ENCODE assay signal across 9 mouse cellular contexts in the genomic region with DNA sequence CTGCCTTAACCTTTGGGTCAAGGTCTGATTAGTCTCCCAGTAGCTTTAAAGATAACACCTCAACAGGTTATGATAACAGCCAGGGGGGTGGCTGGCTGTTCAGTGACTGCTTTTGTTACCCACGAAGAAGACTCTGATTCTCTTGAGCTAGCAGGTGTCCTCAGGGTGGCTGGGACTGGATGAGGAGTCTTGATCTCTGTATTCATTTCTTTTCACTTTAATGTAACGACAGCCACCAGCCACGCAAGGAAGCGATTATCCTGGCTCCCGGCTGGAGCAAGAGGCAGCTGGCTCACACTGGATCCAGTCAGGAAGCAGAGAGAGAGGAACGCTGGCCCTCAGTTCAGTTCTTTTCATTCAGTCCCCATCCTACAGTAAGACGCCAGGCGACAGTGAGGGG. TPM values are rescaled to one million over a fixed set of nuclear protein-coding genes. Genes with fewer than 3 reads are reported as not detected.
DNase-seq lines count a peak whose midpoint lies in the region; ATAC-seq lines count a peak whose summit lies in the region.
"Had no signal": no experiment of that assay in that cellular context is flagged by ENCODE, and none has a peak within 500 bp of the region (broad histone marks: within the 10 kb centered on the region; RNA-seq: fewer than 3 reads in every experiment).

No protein-coding gene starts in this region.

- ATAC-seq in heart, embryonic 12.5 days (ENCODE audit: insufficient number of reproducible peaks, low FRiP score): no peak
- no peak for ATAC-seq in midbrain, embryonic 14.5 days (ENCODE audit: low FRiP score, low TSS enrichment)
- no peak for ATAC-seq in midbrain, embryonic 13.5 days

- no peak overlapping the region for H3K4me3 ChIP-seq in heart, embryonic 12.5 days
- H3K4me3 ChIP-seq in midbrain, embryonic 14.5 days (replicated peaks; ENCODE audit: low read depth, low read length): no peak overlapping the region
- no peak overlapping the region for H3K4me3 ChIP-seq in midbrain, embryonic 13.5 days (replicated peaks)

- 34% methylated on average over 8 of the region's 8 CpGs for WGBS in heart, embryonic 12.5 days
- 53% methylated on average over 8 of the region's 8 CpGs for WGBS in midbrain, embryonic 14.5 days
- 56% methylated on average over 8 of the region's 8 CpGs for WGBS in midbrain, embryonic 13.5 days

- H3K4me2 ChIP-seq in heart, embryonic 12.5 days: peak overlapping the region; percentile 83; the same call in 1 of the 2 replicates
- no peak overlapping the region for H3K4me2 ChIP-seq in midbrain, embryonic 14.5 days (ENCODE audit: low read length)
- no peak overlapping the region for H3K4me2 ChIP-seq in midbrain, embryonic 13.5 days (replicated peaks)

- peaks cover 38% of the 10 kb centered on the region for H3K4me1 ChIP-seq in heart, embryonic 12.5 days (replicated peaks)
- peaks cover 19% of the 10 kb centered on the region for H3K4me1 ChIP-seq in midbrain, embryonic 14.5 days (ENCODE audit: control insufficient read depth, insufficient read depth, low read length)
- peaks cover 27% of the 10 kb centered on the region for H3K4me1 ChIP-seq in midbrain, embryonic 13.5 days (replicated peaks)

- no peaks in the 10 kb centered on the region for H3K9me3 ChIP-seq in heart, embryonic 12.5 days (replicated peaks)
- no peaks in the 10 kb centered on the region for H3K9me3 ChIP-seq in midbrain, embryonic 14.5 days (ENCODE audit: control insufficient read depth, low read length)
- H3K9me3 ChIP-seq in midbrain, embryonic 13.5 days: no peaks in the 10 kb centered on the region

- H3K27me3 ChIP-seq in heart, embryonic 12.5 days (replicated peaks): no peaks in the 10 kb centered on the region
- H3K27me3 ChIP-seq in midbrain, embryonic 14.5 days (ENCODE audit: control insufficient read depth, insufficient read depth, low read length): no peaks in the 10 kb centered on the region
- 0 out of 2 replicates have a peak, but pooled peaks cover 3% of the 10 kb centered on the region for H3K27me3 ChIP-seq in midbrain, embryonic 13.5 days

- no peak for DNase-seq in heart, postnatal 14 days
- no peak for DNase-seq in midbrain, embryonic 14.5 days
- DNase-seq in kidney, postnatal 10 days: peak; percentile 48
- DNase-seq in frontal cortex, postnatal 36 days (ENCODE audit: low spot score in 2 of 2): no peak
- DNase-seq in thymus, postnatal 4 days: no peak
- DNase-seq: lung, postnatal 4 days had no signal

- intact Hi-C loops in heart, postnatal 14 days (cut with DNase I): loop anchor here (10.0 kb wide), 1 partner anchor 428 kb away; no protein-coding TSS in a partner anchor

- H3K9ac ChIP-seq in heart, embryonic 12.5 days: no peak overlapping the region
- H3K9ac ChIP-seq in midbrain, embryonic 14.5 days (replicated peaks; ENCODE audit: low read length): peak overlapping the region; percentile 7; the same call in 1 of the 2 replicates
- H3K9ac ChIP-seq in midbrain, embryonic 13.5 days (replicated peaks): no peak overlapping the region

- no peaks in the 10 kb centered on the region for H3K36me3 ChIP-seq in heart, embryonic 12.5 days
- H3K36me3 ChIP-seq in midbrain, embryonic 14.5 days (ENCODE audit: control insufficient read depth, insufficient read depth, low read length): no peaks in the 10 kb centered on the region
- H3K36me3 ChIP-seq in midbrain, embryonic 13.5 days: no peaks in the 10 kb centered on the region

- H3K27ac ChIP-seq in heart, embryonic 12.5 days (ENCODE audit: poor library complexity, severe bottlenecking): peak overlapping the region; percentile 32; the same call in 1 of the 2 replicates
- H3K27ac ChIP-seq in midbrain, embryonic 14.5 days (replicated peaks; ENCODE audit: low read depth, low read length): no peak overlapping the region
- no peak overlapping the region for H3K27ac ChIP-seq in midbrain, embryonic 13.5 days

RNA-seq across cellular contexts. Expression of a gene that starts 3.8 kb away (rescaled TPM):
- polyA plus RNA-seq in heart, embryonic 12.5 days (2016; fragmentation: Nextera tagmentation; extraction: Ambion mirVana): 9.4 and 10.2 TPM in 2 replicates
- total RNA-seq in heart, postnatal 14 days (2021): 1 to 10 TPM; 3.8 to 5.4 TPM
- polyA plus RNA-seq in midbrain, embryonic 14.5 days (2014; fragmentation: Nextera tagmentation; extraction: Ambion mirVana): 17.1 and 18.6 TPM in 2 replicates
- 21.8 and 23.4 TPM in 2 replicates for polyA plus RNA-seq in midbrain, embryonic 13.5 days (2015; fragmentation: Nextera tagmentation; extraction: Ambion mirVana)

RNA-seq across cellular contexts. Expression of a gene that starts 12.7 kb away (rescaled TPM):
- polyA plus RNA-seq in heart, embryonic 12.5 days (2016; fragmentation: Nextera tagmentation; extraction: Ambion mirVana): 53.1 and 55.6 TPM in 2 replicates
- total RNA-seq in heart, postnatal 14 days (2021): 10 to 100 TPM; 77.5 to 83.7 TPM
- polyA plus RNA-seq in midbrain, embryonic 14.5 days (2014; fragmentation: Nextera tagmentation; extraction: Ambion mirVana): 3.4 and 8.5 TPM in 2 replicates
- 7.5 and 8.6 TPM in 2 replicates for polyA plus RNA-seq in midbrain, embryonic 13.5 days (2015; fragmentation: Nextera tagmentation; extraction: Ambion mirVana)
- total RNA-seq: common myeloid progenitor, adult 5-6 weeks had no signal

RNA-seq across cellular contexts. Expression of a gene that starts 23.0 kb away (rescaled TPM):
- polyA plus RNA-seq in heart, embryonic 12.5 days (2016; fragmentation: Nextera tagmentation; extraction: Ambion mirVana): 46.3 and 47.0 TPM in 2 replicates
- 10 to 100 TPM; 14.2 to 14.3 TPM for total RNA-seq in heart, postnatal 14 days (2021)
- 12.0 and 12.9 TPM in 2 replicates for polyA plus RNA-seq in midbrain, embryonic 14.5 days (2014; fragmentation: Nextera tagmentation; extraction: Ambion mirVana)
- polyA plus RNA-seq in midbrain, embryonic 13.5 days (2015; fragmentation: Nextera tagmentation; extraction: Ambion mirVana): 19.8 and 22.1 TPM in 2 replicates

RNA-seq across cellular contexts. Expression of a gene that starts 29.7 kb away (rescaled TPM):
- 106 and 107 TPM in 2 replicates for polyA plus RNA-seq in heart, embryonic 12.5 days (2016; fragmentation: Nextera tagmentation; extraction: Ambion mirVana)
- 10 to 100 TPM; 84.2 to 84.8 TPM for total RNA-seq in heart, postnatal 14 days (2021)
- polyA plus RNA-seq in midbrain, embryonic 14.5 days (2014; fragmentation: Nextera tagmentation; extraction: Ambion mirVana): 82.0 and 95.9 TPM in 2 replicates
- polyA plus RNA-seq in midbrain, embryonic 13.5 days (2015; fragmentation: Nextera tagmentation; extraction: Ambion mirVana): 116 and 123 TPM in 2 replicates

RNA-seq across cellular contexts. Expression of a gene that starts 42.8 kb away (rescaled TPM):
- 10.1 and 10.6 TPM in 2 replicates for polyA plus RNA-seq in heart, embryonic 12.5 days (2016; fragmentation: Nextera tagmentation; extraction: Ambion mirVana)
- 1 to 10 TPM; 6.7 to 8.5 TPM for total RNA-seq in heart, postnatal 14 days (2021)
- polyA plus RNA-seq in midbrain, embryonic 14.5 days (2014; fragmentation: Nextera tagmentation; extraction: Ambion mirVana): 13.7 and 18.3 TPM in 2 replicates
- polyA plus RNA-seq in midbrain, embryonic 13.5 days (2015; fragmentation: Nextera tagmentation; extraction: Ambion mirVana): 9.7 and 10.0 TPM in 2 replicates
